Mouse (Mus musculus) bone marrow, adult 2 months (tissue): ENCODE results near the gene Gm6377. TPM values are rescaled to one million over a fixed set of nuclear protein-coding genes. Genes with fewer than 3 reads are reported as not detected.

Experiments
- H3K27ac ChIP-seq: fragments of 200-500 bp; 2 replicates; pipeline ENCODE4 v1.5.1; 2012; ENCODE audit warnings: low read depth, mild to moderate bottlenecking, control low read depth, inconsistent platforms, low read length; ENCODE audit not compliant: control insufficient read depth, poor library complexity, insufficient read depth
- H3K4me1 ChIP-seq: fragments of 200-500 bp; 2 replicates; pipeline ENCODE4 v1.6.1; 2011; ENCODE audit warnings: low read length; ENCODE audit not compliant: control insufficient read depth, insufficient read depth
- H3K4me3 ChIP-seq: fragments of 200-500 bp; replicated peaks from 2 replicates; pipeline ENCODE3; 2011; ENCODE audit warnings: mild to moderate bottlenecking, low read depth, low read length, control low read depth; ENCODE audit not compliant: control insufficient read depth
- CTCF ChIP-seq: fragments of 200-500 bp; IDR thresholded peaks from 2 replicates; pipeline ENCODE4 v1.5.1; 2011; ENCODE audit warnings: low read length, control low read depth; ENCODE audit not compliant: control insufficient read depth, insufficient read depth
- POLR2A ChIP-seq: fragments of 200-500 bp; IDR thresholded peaks from 2 replicates; pipeline ENCODE4 v1.6.1; 2011; ENCODE audit warnings: low read depth, mild to moderate bottlenecking, control low read depth, low read length, borderline replicate concordance; ENCODE audit not compliant: control insufficient read depth
- WGBS: fragments of 180-500 bp; shearing (Covaris S2); methylation state at CpG from one replicate; pipeline ENCODE4 v1.1.7; 2018; 5-methylcytosine and 5-hydroxymethylcytosine counted together
- polyA plus RNA-seq: library from polyadenylated mRNA; stranded (reverse); fragments of >200 nt; gene quantifications from 2 replicates; pipeline ENCODE4 v1.2.4, GENCODE M21; 2011; ENCODE audit warnings: low replicate concordance; ENCODE audit not compliant: missing spikeins, insufficient read depth, insufficient read length

The Gm6377 gene
- polyA plus RNA-seq: not detected in 2 replicates

- 45% methylated on average over 4 of the region's 4 CpGs for WGBS
- Histone ChIP-seq H3K4me1 (no peaks in the 10 kb centered on the region; the same call in 1 of the 2 replicates), H3K4me3 (no peak within 1 kb of the TSS), H3K27ac (no peak within 1 kb of the TSS)
- TF ChIP-seq CTCF: no peak
- TF ChIP-seq POLR2A: no peak
Measured at GRCm38 (mm10) chrX:109196468-109196867, at the start of gene Gm6377. TSS of gene Gm6377 (plus strand) at chrX:109196756.

- no peak overlapping the region for H3K4me3 ChIP-seq
- H3K27ac ChIP-seq: no peak overlapping the region
- H3K4me1 ChIP-seq: no peaks in the 10 kb centered on the region
- 66% methylated on average over 3 of the region's 3 CpGs for WGBS
- TF ChIP-seq POLR2A (no peak), CTCF (no peak)
Measured at GRCm38 (mm10) chrX:109147108-109147507, 49.4 kb upstream of the Gm6377 start.

GRCm38 (mm10) chrX:109151228-109151627, 45.3 kb upstream of the Gm6377 start:
- no peaks in the 10 kb centered on the region for H3K4me1 ChIP-seq
- TF ChIP-seq POLR2A: no peak
- TF ChIP-seq CTCF: no peak
- WGBS: 75% methylated on average over 2 of the region's 2 CpGs
- no peak overlapping the region for H3K27ac ChIP-seq
- H3K4me3 ChIP-seq: no peak overlapping the region

- Histone ChIP-seq H3K4me1 (no peaks in the 10 kb centered on the region), H3K4me3 (no peak overlapping the region), H3K27ac (no peak overlapping the region)
- WGBS: 60% methylated on average over 1 of the region's 1 CpGs
- TF ChIP-seq CTCF: no peak
- TF ChIP-seq POLR2A: no peak
Measured at GRCm38 (mm10) chrX:109160326-109160725, 36.2 kb upstream of the Gm6377 start.

- 65% methylated on average over 4 of the region's 4 CpGs for WGBS
- no peaks in the 10 kb centered on the region for H3K4me1 ChIP-seq
- TF ChIP-seq CTCF (no peak), POLR2A (no peak)
- no peak overlapping the region for H3K27ac ChIP-seq
- no peak overlapping the region for H3K4me3 ChIP-seq
Measured at GRCm38 (mm10) chrX:109160901-109161300, 35.7 kb upstream of the Gm6377 start.

- no peak for TF ChIP-seq POLR2A
- no peak for TF ChIP-seq CTCF
- WGBS: 50% methylated on average over 2 of the region's 2 CpGs
- Histone ChIP-seq H3K4me1 (no peaks in the 10 kb centered on the region), H3K4me3 (no peak overlapping the region), H3K27ac (no peak overlapping the region)
Measured at GRCm38 (mm10) chrX:109175038-109175437, 21.5 kb upstream of the Gm6377 start.

GRCm38 (mm10) chrX:109175470-109175869, 21.1 kb upstream of the Gm6377 start:
- 55% methylated on average over 3 of the region's 3 CpGs for WGBS
- Histone ChIP-seq H3K27ac (no peak overlapping the region), H3K4me3 (no peak overlapping the region), H3K4me1 (no peaks in the 10 kb centered on the region)
- TF ChIP-seq CTCF (no peak), POLR2A (no peak)

- Histone ChIP-seq H3K27ac (no peak overlapping the region), H3K4me3 (no peak overlapping the region), H3K4me1 (no peaks in the 10 kb centered on the region)
- no peak for TF ChIP-seq CTCF
- no peak for TF ChIP-seq POLR2A
- WGBS: 48% methylated on average over 4 of the region's 4 CpGs
Measured at GRCm38 (mm10) chrX:109184706-109185478, 11.7 kb upstream of the Gm6377 start.
